Mouse (Mus musculus) Patski (cell line): ENCODE measurements around the gene U2af1l4. TPM values are rescaled to one million over a fixed set of nuclear protein-coding genes. Genes with fewer than 3 reads are reported as not detected.

ENCODE experiments used
- ATAC-seq: fragments of 100-300 bp; one replicate; pipeline ENCODE4 v1.8.0; 2021
- CTCF ChIA-PET: fragments of 350-600 bp; sonication (Branson Sonifier 250); formaldehyde crosslinking; loops from one replicate; lab custom pipeline; 2022; ENCODE audit warnings: inconsistent platforms; lab: Charles Lee
- POLR2A ChIA-PET: fragments of 350-600 bp; sonication (Branson Sonifier 250); formaldehyde crosslinking; loops from one replicate; lab custom pipeline; 2022; ENCODE audit warnings: antibody characterized with exemption, inconsistent platforms; lab: Charles Lee
- DNase-seq: peaks from one replicate; pipeline ENCODE4 v3.0.0-alpha.2; 2011; ENCODE audit warnings: low read depth, low spot score
- H3K27me3 ChIP-seq: fragments of 371-371 bp; one replicate; pipeline ENCODE4 v1.5.1; 2021
- CTCF ChIP-seq: fragments of 100-300 bp; IDR thresholded peaks from one replicate; pipeline ENCODE4 v1.5.1; 2021
- in situ Hi-C: fragments of 300-500 bp; cut with MboI; formaldehyde crosslinking; loops from 3 replicates; pipeline ENCODE4 v1.11.1; 2018; ENCODE audit warnings: low pct_unique_long_range_greater_than_20kb, mixed read lengths
- polyA plus RNA-seq: library from polyadenylated mRNA; unstranded; gene quantifications from one replicate; pipeline ENCODE4 v1.2.3, GENCODE M21; 2021

The U2af1l4 gene
- polyA plus RNA-seq, 1 experiment from 2014 or later = 47.8 TPM

GRCm38 (mm10) chr7:30562526-30563116, 480 bp upstream of the U2af1l4 start:
- ChIA-PET CTCF (no interaction called here), POLR2A (interaction anchor here (1.1 kb wide), 1 partner anchor 10 kb away, joined by 3 read pairs; no protein-coding TSS in a partner anchor)
- in situ Hi-C loops = no loop called here
- no peaks in the 10 kb centered on the region for H3K27me3 ChIP-seq
- no peak for TF ChIP-seq CTCF
- ATAC-seq = no peak
- no peak for DNase-seq

DNA sequence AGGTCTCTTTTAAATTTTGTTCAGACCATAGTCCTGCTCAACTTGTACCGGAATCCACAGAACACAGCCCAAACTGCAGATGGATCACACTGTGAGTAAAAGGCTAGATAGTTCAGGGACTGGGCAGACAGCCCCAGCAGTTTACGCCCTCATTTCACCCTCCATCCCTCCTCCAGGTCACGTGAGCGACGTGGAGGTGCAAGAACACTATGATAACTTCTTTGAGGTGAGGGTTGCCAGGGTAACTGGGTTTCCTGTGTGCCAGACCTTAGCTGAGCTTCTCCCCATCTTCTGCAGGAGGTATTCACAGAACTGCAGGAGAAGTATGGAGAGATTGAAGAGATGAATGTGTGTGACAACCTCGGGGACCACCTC, 792 bp downstream of the U2af1l4 start:
- no peak for DNase-seq
- in situ Hi-C loops = no loop called here
- no peaks in the 10 kb centered on the region for H3K27me3 ChIP-seq
- ATAC-seq = no peak
- CTCF ChIA-PET = interaction anchor here (1.1 to 1.5 kb wide), 2 partner anchors 10 to 25 kb away, joined by 5 read pairs; no protein-coding TSS in a partner anchor
- POLR2A ChIA-PET = no interaction called here
- TF ChIP-seq CTCF = no peak

- ChIA-PET POLR2A (no interaction called here), CTCF (interaction anchor here (1.1 kb wide), 1 partner anchor 9 kb away, joined by 5 read pairs; no protein-coding TSS in a partner anchor)
- in situ Hi-C loops = no loop called here
- no peak for DNase-seq
- H3K27me3 ChIP-seq = no peaks in the 10 kb centered on the region
- ATAC-seq = no peak
- no peak for TF ChIP-seq CTCF
Measured at GRCm38 (mm10) chr7:30564970-30565571, 2.0 kb downstream of the U2af1l4 start, which contains the start of gene Igflr1. Gene Igflr1, plus strand, starts transcription at chr7:30565427.

DNA sequence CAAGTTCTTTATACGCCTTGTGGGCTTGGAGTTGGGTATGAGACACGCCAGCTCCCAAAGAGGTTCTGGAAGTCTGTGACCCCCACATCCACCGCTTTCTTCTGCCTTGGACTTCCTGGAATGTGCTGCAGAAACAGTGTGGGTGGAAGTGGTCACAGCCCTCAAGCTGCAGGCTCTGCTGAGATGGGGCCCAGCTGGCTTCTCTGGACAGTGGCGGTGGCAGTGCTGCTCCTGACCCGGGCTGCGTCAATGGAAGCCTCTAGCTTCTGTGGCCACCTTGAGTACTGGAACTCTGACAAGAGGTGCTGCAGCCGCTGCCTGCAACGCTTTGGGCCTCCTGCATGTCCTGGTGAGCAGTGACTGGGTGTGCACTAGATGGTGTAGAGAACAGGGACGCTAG, 2.9 kb downstream of the U2af1l4 start:
- TF ChIP-seq CTCF = no peak
- no peaks in the 10 kb centered on the region for H3K27me3 ChIP-seq
- ATAC-seq (no peak), DNase-seq (no peak)
- ChIA-PET CTCF (no interaction called here), POLR2A (interaction anchor here (1.0 kb wide), 1 partner anchor 9 kb away, joined by 3 read pairs; no protein-coding TSS in a partner anchor)
- in situ Hi-C loops = no loop called here

- in situ Hi-C loops = no loop called here
- DNase-seq (no peak), ATAC-seq (no peak)
- H3K27me3 ChIP-seq = no peaks in the 10 kb centered on the region
- CTCF ChIA-PET = no interaction called here
- POLR2A ChIA-PET = interaction anchor here (1.3 to 1.7 kb wide), 2 partner anchors 9 to 13 kb away, joined by 3 to 4 read pairs; no protein-coding TSS in a partner anchor
- no peak for TF ChIP-seq CTCF
Measured at GRCm38 (mm10) chr7:30567555-30567954, 4.5 kb downstream of the U2af1l4 start.

GRCm38 (mm10) chr7:30572389-30572788, 9.3 kb downstream of the U2af1l4 start:
- no peak for DNase-seq
- H3K27me3 ChIP-seq = no peaks in the 10 kb centered on the region
- no peak for ATAC-seq
- POLR2A ChIA-PET = interaction anchor here (1.1 to 2.2 kb wide), 2 partner anchors 10 to 13 kb away, joined by 3 to 12 read pairs; no protein-coding TSS in a partner anchor
- TF ChIP-seq CTCF = no peak
- CTCF ChIA-PET = interaction anchor here (0.9 to 1.4 kb wide), 2 partner anchors 9 to 97 kb away, joined by 3 to 6 read pairs; no protein-coding TSS in a partner anchor
- in situ Hi-C loops = no loop called here

DNA sequence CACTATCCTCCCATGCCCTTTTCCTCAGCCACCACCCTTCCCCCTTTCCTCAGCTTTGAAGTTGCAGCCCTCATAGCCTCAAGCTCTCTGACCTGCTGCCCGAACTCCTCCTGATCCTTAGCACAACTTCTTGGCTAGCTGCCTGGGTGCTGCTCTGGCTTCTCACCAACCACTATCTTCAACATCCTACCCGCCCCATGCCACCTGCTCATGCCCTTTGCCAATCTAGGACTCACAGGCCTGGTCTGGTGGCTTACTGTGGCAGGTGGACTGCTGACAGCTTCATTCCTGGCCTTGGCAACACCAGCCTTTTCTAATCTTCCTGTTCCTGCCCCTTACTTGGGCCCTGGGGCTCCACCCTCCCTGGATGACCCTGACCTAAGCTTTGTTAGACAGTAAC, 9.9 kb downstream of the U2af1l4 start:
- ATAC-seq = no peak
- in situ Hi-C loops = no loop called here

GRCm38 (mm10) chr7:30579950-30580349, 16.8 kb downstream of the U2af1l4 start:
- TF ChIP-seq CTCF = no peak
- H3K27me3 ChIP-seq = no peaks in the 10 kb centered on the region
- ATAC-seq = no peak
- CTCF ChIA-PET = no interaction called here
- in situ Hi-C loops = no loop called here
- DNase-seq = no peak
- POLR2A ChIA-PET = interaction anchor here (1.7 kb wide), 1 partner anchor 12 kb away, joined by 4 read pairs; no protein-coding TSS in a partner anchor

More for the DNA sequence above, 9.9 kb downstream of the U2af1l4 start:
- ChIA-PET CTCF (interaction anchor here (0.9 to 1.9 kb wide), 5 partner anchors 8 to 96 kb away, joined by 3 to 6 read pairs (median 5); no protein-coding TSS in a partner anchor), POLR2A (interaction anchor here (1.1 to 2.2 kb wide), 2 partner anchors 9 to 12 kb away, joined by 3 to 12 read pairs; no protein-coding TSS in a partner anchor)
- DNase-seq = no peak
- no peak for TF ChIP-seq CTCF
- H3K27me3 ChIP-seq = no peaks in the 10 kb centered on the region

DNA sequence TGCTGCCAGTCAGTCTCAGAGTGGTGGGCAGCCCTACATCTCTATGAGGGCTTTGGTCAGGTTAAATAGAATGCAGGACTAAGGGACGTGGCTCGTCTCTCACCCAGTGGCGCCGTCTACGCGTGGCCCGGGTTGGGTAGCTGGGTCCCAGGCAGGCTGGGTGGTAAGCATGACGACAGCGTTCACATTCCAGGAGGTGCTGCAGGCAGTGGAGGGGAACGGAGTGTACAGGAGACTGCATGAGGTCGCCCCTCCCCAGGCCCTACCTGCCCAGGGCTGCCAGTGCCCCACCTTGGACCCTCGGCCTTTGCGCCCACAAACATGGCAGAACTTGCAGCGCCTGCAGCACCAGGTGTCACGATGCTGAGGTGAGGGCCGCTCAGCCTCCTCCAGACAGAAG, 18.4 kb downstream of the U2af1l4 start:
- POLR2A ChIA-PET = interaction anchor here (1.2 kb wide), 1 partner anchor 8 kb away, joined by 3 read pairs; no protein-coding TSS in a partner anchor
- no peaks in the 10 kb centered on the region for H3K27me3 ChIP-seq
- no peak for TF ChIP-seq CTCF
- CTCF ChIA-PET = interaction anchor here (1.1 to 1.2 kb wide), 2 partner anchors 9 to 10 kb away, joined by 3 to 6 read pairs; no protein-coding TSS in a partner anchor
- DNase-seq (no peak), ATAC-seq (peak; percentile 54)
- in situ Hi-C loops = no loop called here

DNA sequence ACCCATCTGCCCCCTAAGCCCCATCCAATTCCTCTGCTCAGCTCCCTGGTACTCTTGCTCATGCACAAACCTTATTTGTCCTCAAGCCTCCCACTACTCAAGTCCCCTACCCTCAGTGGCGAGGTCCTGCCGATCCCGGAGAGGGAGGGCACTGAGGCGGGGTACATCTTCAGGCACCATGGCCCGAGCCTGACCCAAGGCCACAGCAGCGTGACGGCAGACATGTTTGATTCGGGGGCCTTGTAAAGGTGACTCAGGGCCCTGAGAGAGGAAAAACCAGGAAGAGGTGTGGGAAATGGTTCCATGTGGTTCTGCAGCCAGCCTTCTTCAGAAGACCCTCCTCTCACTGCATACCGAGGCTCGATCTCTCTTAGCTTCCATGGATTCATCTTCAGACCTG, 21.2 kb downstream of the U2af1l4 start:
- no peaks in the 10 kb centered on the region for H3K27me3 ChIP-seq
- no peak for DNase-seq
- in situ Hi-C loops = no loop called here
- no peak for TF ChIP-seq CTCF
- CTCF ChIA-PET = interaction anchor here (1.4 kb wide), 2 partner anchors 11 to 13 kb away, joined by 4 to 5 read pairs; no protein-coding TSS in a partner anchor
- POLR2A ChIA-PET = interaction anchor here (2.4 kb wide), 1 partner anchor 11 kb away, joined by 12 read pairs; no protein-coding TSS in a partner anchor
- no peak for ATAC-seq
